Comparison of ENCODE assay signal across 13 mouse cellular contexts in the genomic region with DNA sequence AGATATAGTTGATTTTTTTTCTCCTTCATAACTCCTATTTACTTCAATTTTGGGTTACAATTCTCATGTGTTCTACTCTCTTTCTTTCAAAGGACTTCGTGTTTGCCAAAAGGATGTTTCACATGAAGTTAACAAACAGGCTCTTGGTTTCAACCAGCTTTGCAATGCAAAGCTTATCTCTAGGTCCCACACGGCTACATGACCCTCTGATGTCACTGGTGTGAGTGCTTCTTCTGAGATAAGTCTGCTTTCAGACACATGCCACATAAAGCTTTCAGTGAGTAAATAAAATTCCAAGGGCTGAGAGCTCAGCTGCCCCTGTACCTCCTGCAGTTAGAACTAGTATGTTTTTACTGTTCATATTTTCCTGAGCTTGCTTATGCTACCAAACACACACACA. TPM values are rescaled to one million over a fixed set of nuclear protein-coding genes. Genes with fewer than 3 reads are reported as not detected.
A peak's percentile ranks its signal among the peaks of the same experiment; 100 is the strongest.
DNase-seq lines count a peak whose midpoint lies in the region; ATAC-seq and TF ChIP-seq lines count a peak whose summit lies in the region.
"Had no signal": no experiment of that assay in that cellular context is flagged by ENCODE, and none has a peak within 500 bp of the region (broad histone marks: within the 10 kb centered on the region; RNA-seq: fewer than 3 reads in every experiment).

No protein-coding gene starts in this region.

- no peak overlapping the region for H3K9ac ChIP-seq in lung, postnatal 0 days (replicated peaks; ENCODE audit: low read depth)
- peak overlapping the region; percentile 45; the same call in 1 of the 2 replicates for H3K9ac ChIP-seq in liver, embryonic 15.5 days
- H3K9ac ChIP-seq: limb, embryonic 15.5 days had no signal

- no peaks in the 10 kb centered on the region for H3K4me1 ChIP-seq in lung, postnatal 0 days (ENCODE audit: insufficient read depth, low read depth, low read length)
- H3K4me1 ChIP-seq in lung, adult 2 months (ENCODE audit: control insufficient read depth, insufficient read depth, low read length): no peaks in the 10 kb centered on the region
- peaks cover 44% of the 10 kb centered on the region for H3K4me1 ChIP-seq in liver, embryonic 15.5 days (replicated peaks)
- H3K4me1 ChIP-seq: hindbrain, embryonic 10.5 days; limb, embryonic 15.5 days had no signal

- H3K4me2 ChIP-seq in lung, postnatal 0 days (replicated peaks; ENCODE audit: low read depth, low read length): no peak overlapping the region
- H3K4me2 ChIP-seq in liver, embryonic 15.5 days: peak overlapping the region; percentile 62
- H3K4me2 ChIP-seq: limb, embryonic 15.5 days had no signal

- 20% methylated on average over 2 of the region's 2 CpGs for WGBS in lung, postnatal 0 days
- WGBS in lung, adult 2 months: 22% methylated on average over 2 of the region's 2 CpGs
- WGBS in liver, embryonic 15.5 days (ENCODE audit: insufficient replicate concordance): 7% methylated on average over 2 of the region's 2 CpGs

- H3K9me3 ChIP-seq in lung, postnatal 0 days (ENCODE audit: low read length): no peaks in the 10 kb centered on the region
- H3K9me3 ChIP-seq in liver, embryonic 15.5 days (replicated peaks): no peaks in the 10 kb centered on the region
- H3K9me3 ChIP-seq: forebrain, embryonic 10.5 days; hindbrain, embryonic 10.5 days; limb, embryonic 15.5 days had no signal

- no peaks in the 10 kb centered on the region for H3K36me3 ChIP-seq in lung, postnatal 0 days (ENCODE audit: insufficient read depth, low read length)
- no peaks in the 10 kb centered on the region for H3K36me3 ChIP-seq in liver, embryonic 15.5 days (replicated peaks)
- H3K36me3 ChIP-seq: forebrain, embryonic 10.5 days; hindbrain, embryonic 10.5 days; limb, embryonic 15.5 days had no signal

- TF ChIP-seq POLR2A in lung, adult 2 months (IDR thresholded peaks at IDR 0.05; ENCODE audit: borderline replicate concordance, extremely low read depth, low read depth, low read length): no peak

- TF ChIP-seq EP300 in lung, postnatal 0 days (IDR thresholded peaks at IDR 0.05): no peak

- DNase-seq in lung, postnatal 0 days (ENCODE audit: low spot score): peak; percentile 7
- no peak for DNase-seq in lung, adult 2 months
- peak; percentile 92 for DNase-seq in c-Kit-positive CD71-positive TER-119-positive erythroid progenitor cells, embryonic 14.5 days (ENCODE audit: low spot score)
- peak; percentile 52 for DNase-seq in yolk sac, embryonic 10.5 days (ENCODE audit: low spot score)
- DNase-seq in gastrocnemius, postnatal 10 days: no peak
- DNase-seq in cerebellum, adult 11-12 months: no peak
- DNase-seq: embryo, embryonic 11 days; gastrocnemius, postnatal 25 days had no signal

- no peaks in the 10 kb centered on the region for H3K27me3 ChIP-seq in lung, postnatal 0 days (replicated peaks; ENCODE audit: insufficient read depth, low read length)
- no peaks in the 10 kb centered on the region for H3K27me3 ChIP-seq in liver, embryonic 15.5 days
- H3K27me3 ChIP-seq: limb, embryonic 15.5 days had no signal

- no peak overlapping the region for H3K4me3 ChIP-seq in lung, postnatal 0 days (ENCODE audit: low read depth, low read length)
- H3K4me3 ChIP-seq in lung, adult 2 months (replicated peaks; ENCODE audit: extremely low read depth, low read depth, low read length): no peak overlapping the region
- no peak overlapping the region for H3K4me3 ChIP-seq in liver, embryonic 15.5 days (replicated peaks)
- H3K4me3 ChIP-seq: forebrain, embryonic 10.5 days; hindbrain, embryonic 10.5 days; limb, embryonic 15.5 days had no signal

- H3K27ac ChIP-seq in lung, postnatal 0 days (ENCODE audit: low read length): no peak overlapping the region
- H3K27ac ChIP-seq in liver, embryonic 15.5 days (replicated peaks): peak overlapping the region; percentile 96
- H3K27ac ChIP-seq: hindbrain, embryonic 10.5 days; limb, embryonic 15.5 days had no signal

- ATAC-seq in lung, postnatal 0 days: peak; percentile 44
- peak; percentile 96 for ATAC-seq in liver, embryonic 15.5 days (ENCODE audit: insufficient read depth)
- ATAC-seq: midbrain, embryonic 16.5 days had no signal

- TF ChIP-seq CTCF in lung, postnatal 0 days (IDR thresholded peaks at IDR 0.05): no peak
- TF ChIP-seq CTCF in lung, adult 2 months (IDR thresholded peaks at IDR 0.05; ENCODE audit: insufficient read depth, low read length): no peak

RNA-seq across cellular contexts. Expression of a gene that starts 18.1 kb away (rescaled TPM):
- polyA plus RNA-seq in lung, postnatal 0 days (2015; fragmentation: Nextera tagmentation; extraction: Ambion mirVana): 13.1 and 14.7 TPM in 2 replicates
- 2.5 and 3.8 TPM in 2 replicates for polyA plus RNA-seq in lung, adult 2 months (2012; rRNA removed)
- 11.1 and 12.6 TPM in 2 replicates for polyA plus RNA-seq in liver, embryonic 15.5 days (2015; fragmentation: Nextera tagmentation; extraction: Ambion mirVana)
- total RNA-seq in gastrocnemius, postnatal 10 days (2021): 10 to 100 TPM; 12.1 to 16.7 TPM

Comparison
In these comparisons a context has a peak if more than half of its experiments do, and no peak if none do; other contexts are left out.
1. DNase-seq: peak in lung, postnatal 0 days (single experiment), c-Kit-positive CD71-positive TER-119-positive erythroid progenitor cells, embryonic 14.5 days (single experiment) and yolk sac, embryonic 10.5 days (single experiment); none in lung, adult 2 months (single experiment), gastrocnemius, postnatal 10 days (single experiment) and cerebellum, adult 11-12 months (single experiment).